Mouse (Mus musculus): Measurements from ENCODE around the gene Ubtd1.

The Ubtd1 gene

DNA sequence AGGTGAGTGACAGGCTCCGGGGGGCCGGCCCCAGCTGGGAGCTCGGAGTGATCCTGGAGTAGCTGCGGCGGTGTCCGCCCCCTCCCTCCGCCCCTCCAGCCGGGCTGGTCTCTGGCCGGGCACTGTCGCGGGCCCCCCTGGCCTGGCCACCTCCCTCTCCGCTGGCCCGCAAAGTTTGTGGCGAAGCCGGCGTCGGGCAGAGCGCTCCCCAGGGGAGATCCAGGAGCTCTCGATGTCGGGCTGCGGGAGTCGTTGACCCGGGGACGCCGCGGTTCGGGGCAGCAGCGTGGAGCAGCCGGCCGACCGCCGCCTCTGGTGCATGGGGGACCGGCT lies at the start of gene Ubtd1:
Gene Ubtd1, plus strand, starts transcription at position 169 of the 333 bp plus-strand sequence.
- DNase-seq (ENCODE audit: inconsistent ontology term): no peak

DNA sequence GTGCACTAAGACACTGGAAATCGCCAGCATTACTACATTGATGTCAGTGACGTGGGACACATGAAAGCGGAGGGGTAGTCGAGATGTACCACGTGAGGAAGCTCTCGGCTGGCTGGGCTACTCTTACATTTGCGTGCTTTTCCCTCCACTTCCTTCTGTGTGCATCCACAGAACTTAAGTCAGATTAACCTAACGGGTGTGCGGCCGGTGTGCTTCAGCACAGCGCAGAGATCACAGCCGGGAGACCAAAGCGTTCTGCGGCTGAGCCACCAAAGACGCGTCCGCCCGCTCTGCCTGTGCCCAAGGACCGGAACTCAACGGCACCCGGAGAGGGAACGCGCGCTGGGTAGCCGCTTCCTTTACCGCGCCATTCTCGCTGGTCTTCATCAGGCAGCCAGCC lies 48.9 kb upstream of the Ubtd1 start:
- DNase-seq (ENCODE audit: inconsistent ontology term): no peak

GRCm38 (mm10) chr19:41933179-41934086 lies 48.1 kb upstream of the Ubtd1 start, which contains the start of the genes Exosc1 and Zdhhc16:
Exosc1 (minus strand) TSS chr19:41933423.
Zdhhc16 (plus strand) TSS chr19:41933480.
- peak; percentile 98 for DNase-seq (ENCODE audit: inconsistent ontology term)

- DNase-seq (ENCODE audit: inconsistent ontology term): peak; percentile 7
Measured at GRCm38 (mm10) chr19:41934124-41934523, 47.4 kb upstream of the Ubtd1 start.

GRCm38 (mm10) chr19:41935921-41936320 lies 45.6 kb upstream of the Ubtd1 start:
- DNase-seq (ENCODE audit: inconsistent ontology term): peak; percentile 88

GRCm38 (mm10) chr19:41938539-41938938 lies 43.0 kb upstream of the Ubtd1 start:
- no peak for DNase-seq (ENCODE audit: inconsistent ontology term)

DNA sequence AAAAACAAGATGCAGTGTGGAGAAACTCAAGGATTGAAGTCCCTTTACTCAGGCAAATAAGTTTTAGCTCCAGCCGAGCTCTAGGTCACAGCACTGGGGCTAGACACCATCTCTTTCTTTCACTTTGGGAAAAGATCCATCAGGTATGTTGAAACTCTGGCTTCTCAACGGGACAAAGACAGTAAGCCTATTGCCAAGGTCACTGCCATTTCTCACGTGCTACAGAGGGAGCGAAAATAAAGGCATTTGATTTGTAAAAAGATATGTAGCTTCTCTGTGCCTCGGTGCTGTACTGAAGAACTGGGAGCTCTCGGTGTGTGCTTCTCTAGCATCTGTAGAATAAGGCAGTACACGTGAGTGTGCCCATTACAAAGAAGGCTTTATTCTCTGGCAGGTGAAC lies 37.7 kb upstream of the Ubtd1 start:
- no peak for DNase-seq (ENCODE audit: inconsistent ontology term)

DNA sequence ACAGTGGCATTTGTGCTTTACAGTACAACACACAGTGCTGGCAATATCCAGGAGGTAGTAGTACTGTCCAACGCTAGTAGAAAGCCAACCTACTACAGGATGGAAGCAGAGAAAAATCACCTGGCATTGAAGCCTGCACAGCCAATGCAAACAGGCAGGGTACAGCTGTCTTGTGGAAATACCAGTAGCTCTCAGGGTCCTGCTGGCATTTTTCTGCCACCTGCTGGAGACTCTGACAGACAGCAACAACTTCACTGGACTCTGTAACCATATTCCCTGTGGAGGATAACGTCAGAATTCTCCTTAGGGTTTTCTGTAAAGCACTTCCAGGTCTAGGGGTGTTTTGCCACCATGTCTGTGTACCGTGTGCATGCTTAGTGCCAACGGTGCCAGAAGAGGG lies 29.3 kb upstream of the Ubtd1 start:
- DNase-seq (ENCODE audit: inconsistent ontology term): no peak

GRCm38 (mm10) chr19:41953574-41953973 lies 28.0 kb upstream of the Ubtd1 start:
- no peak for DNase-seq (ENCODE audit: inconsistent ontology term)

DNA sequence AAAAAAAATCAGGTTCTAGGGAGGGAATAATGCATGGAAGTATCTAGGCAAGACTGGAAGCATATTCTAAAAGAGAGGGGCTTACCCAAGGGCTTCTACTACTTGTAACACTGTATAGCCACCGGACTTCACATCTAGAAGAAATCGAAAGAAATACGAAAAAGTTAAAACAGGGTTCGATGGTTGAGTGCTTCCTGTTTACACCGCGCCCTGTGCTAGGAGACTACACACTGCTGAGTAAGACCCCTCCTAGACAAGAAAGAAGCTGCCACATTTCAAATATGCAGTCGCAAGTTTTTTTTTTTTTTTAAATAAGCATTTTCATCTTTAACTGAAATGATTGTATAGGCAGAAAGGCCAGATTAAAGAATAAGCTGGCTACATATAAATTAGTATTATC lies 11.9 kb upstream of the Ubtd1 start:
- DNase-seq (ENCODE audit: inconsistent ontology term): no peak

DNA sequence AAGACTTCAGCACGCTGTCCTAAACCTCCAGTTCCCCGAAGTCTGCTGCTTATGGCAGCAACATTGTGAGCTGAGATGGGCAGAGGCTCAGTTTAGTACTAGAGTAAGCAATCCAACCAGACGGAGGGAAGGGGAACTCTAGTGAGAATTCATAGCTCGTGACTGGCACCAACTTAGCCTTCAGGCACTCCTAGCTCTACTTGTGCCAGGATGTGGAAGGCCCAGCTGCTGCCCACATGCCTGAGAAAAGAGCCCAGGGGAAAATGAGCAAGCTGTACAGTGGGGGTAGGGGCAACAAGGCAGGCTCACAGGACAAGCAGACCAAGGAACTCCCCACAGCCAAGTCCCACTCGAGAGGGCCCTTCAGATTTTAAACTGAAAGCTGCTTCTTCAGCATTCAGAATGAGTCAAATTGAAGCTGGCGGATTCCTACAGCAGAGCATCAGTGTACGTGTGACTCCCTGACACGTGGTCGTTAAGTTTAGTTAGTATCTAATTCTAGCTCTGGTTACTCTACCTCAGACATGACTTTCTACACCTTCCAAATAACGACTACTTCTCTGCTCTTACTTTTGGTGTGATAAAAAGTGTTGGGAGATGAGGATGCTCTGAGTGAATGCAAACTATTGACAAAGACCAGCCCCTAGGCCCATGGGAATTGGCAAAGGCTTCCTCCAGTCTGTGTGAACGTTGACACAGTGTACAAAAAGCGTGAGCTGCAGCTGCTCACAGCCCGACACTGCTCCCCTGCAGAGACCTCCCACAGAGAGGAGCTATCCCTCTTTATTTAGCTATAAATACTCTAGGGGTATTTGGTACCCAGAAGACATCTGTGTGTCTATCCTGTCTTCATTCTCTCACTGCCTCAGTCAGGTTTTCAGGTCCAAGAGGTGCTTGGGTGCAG lies 7.4 kb upstream of the Ubtd1 start:
- peak; percentile 45 for DNase-seq (ENCODE audit: inconsistent ontology term)

DNA sequence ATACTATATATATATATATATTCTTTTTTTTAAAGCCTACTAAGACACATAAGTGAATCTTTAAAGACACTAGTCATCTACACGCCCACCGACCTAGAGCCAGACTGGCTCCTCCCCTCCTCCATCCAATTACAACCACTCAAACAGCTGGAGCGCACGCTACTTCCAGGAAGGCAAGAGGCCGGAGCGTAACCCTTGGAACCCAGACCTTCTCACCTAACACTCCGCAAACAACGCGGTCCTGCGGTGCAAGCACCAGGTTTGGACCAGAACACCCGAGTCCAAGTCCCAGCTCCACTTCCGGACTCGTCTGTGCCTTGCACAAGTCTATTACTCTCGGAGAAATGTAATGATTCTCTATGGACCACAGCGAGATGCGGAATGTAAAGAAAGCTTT lies 1.1 kb upstream of the Ubtd1 start:
- no peak for DNase-seq (ENCODE audit: inconsistent ontology term)

GRCm38 (mm10) chr19:41980819-41981594 lies 556 bp upstream of the Ubtd1 start, which contains the start of gene Mms19:
Mms19 (minus strand) TSS chr19:41981157.
- DNase-seq (ENCODE audit: inconsistent ontology term): peak; percentile 100

DNA sequence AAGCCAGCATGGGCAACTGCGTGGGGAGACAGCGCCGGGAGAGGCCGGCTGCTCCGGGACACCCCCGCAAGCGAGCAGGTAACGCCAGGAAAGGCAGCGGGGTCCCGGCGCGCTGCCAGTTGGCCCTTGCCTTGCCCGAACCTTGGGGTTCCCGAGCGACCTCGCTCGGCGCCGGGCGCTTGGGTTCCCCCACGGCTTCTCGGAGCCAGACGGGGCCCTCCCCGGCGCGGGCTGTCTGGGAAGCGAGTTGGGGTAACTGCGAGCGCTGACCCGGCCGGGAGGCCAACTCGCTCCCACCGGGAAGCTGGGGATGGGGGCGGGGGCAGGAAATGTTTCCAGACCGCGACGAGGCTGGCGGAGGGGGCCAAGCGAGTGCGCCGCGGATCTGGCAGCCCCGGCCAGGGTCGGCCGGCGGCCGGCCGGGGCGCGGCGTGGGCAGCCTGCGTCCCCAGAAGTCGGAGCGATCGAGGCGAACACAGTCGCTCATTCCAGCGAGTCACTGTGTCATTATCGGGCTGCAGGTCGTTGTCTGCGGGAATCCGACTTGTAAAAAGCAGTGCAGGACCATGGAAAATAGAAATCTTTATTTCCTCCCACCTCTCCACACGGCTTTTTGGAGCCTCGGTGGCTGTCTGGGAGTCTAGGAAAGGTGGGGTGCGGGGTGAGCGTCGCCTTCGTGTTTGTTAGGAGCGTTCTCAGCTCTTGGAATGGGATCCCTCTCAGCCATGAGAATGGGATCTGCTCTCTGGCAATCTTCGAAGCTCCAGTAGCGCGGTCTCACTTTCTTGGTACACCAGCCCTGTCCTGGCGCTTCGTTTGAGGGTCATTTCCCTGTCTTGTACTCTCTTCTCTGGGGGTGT lies 598 bp downstream of the Ubtd1 start:
- DNase-seq (ENCODE audit: inconsistent ontology term): peak; percentile 65

DNA sequence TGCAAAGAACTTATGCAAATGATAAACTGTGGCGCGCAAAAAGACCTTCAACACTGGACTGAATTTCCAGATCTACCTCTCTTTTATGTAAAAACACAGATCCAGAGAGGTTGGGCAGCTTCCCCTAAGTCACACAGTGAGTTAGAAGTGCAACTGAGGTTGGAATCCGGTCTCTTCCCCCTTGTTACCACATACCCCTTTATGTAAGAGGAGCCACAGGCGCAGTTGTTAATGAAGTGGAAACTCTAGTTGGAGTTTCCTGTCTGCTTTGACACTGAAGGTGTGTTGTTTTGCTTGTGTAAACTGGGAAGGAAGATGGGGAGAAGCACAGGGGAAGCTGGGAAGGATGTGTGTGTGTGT lies 1.2 kb downstream of the Ubtd1 start:
- peak; percentile 50 for DNase-seq (ENCODE audit: inconsistent ontology term)

DNA sequence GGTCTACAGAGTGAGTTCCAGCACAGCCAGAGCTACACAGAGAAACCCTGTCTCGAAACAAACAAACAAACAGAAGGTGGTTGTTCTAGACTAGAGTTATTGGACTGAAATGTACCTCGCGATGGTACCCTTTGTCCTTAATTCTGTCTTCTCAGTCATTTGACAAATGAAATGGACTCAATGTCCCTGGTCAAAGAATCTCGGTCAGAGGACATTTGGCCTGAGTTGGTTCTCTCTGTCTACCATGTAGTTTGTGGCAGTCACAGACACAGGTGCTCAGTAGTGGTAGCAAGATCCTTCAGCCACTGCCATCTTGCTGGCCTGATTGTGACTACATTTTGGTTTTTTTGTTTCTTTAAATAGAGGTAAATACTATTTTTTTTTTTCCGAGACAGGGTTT lies 4.4 kb downstream of the Ubtd1 start:
- no peak for DNase-seq (ENCODE audit: inconsistent ontology term)

DNA sequence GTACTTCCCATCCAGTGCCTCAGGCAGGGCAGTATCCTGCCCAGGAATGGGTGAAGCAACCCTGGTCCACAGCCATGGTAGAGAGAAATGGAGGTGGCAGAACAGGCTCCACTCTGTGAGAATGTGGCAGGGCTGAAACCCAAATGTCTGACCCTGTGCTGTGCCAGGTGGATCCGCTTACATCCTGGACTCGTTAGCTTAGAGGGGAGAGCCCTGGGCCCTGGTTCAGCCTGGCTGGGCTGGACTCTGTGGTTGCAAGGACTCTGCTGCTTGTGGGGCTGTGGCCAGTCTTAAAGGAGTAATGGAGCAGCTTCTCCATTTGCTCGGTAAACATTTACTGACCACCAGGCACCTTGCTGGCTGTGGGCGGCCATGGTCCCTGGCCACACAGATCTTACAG lies 5.6 kb downstream of the Ubtd1 start:
- DNase-seq (ENCODE audit: inconsistent ontology term): no peak

DNA sequence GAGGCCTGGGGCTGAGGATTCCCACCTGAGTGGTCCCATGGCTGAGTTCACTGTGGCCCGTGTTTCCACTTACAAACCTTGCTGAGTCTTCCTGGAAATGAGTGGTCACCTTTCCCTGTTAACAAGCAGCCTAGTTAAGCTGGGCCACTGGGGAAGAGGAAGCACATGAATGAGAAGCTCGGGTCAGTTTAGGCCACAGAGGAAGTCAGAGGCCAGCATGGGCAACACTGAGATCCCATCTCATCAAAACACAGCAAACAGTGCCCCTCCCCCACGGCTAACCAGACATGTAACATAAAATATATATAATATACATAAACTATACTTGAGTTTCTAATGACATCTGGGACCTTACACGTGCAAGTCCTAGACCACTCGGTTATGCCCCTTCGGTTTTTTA lies 8.2 kb downstream of the Ubtd1 start:
- no peak for DNase-seq (ENCODE audit: inconsistent ontology term)

GRCm38 (mm10) chr19:41991926-41992477 lies 10.4 kb downstream of the Ubtd1 start:
- DNase-seq (ENCODE audit: inconsistent ontology term): no peak

DNA sequence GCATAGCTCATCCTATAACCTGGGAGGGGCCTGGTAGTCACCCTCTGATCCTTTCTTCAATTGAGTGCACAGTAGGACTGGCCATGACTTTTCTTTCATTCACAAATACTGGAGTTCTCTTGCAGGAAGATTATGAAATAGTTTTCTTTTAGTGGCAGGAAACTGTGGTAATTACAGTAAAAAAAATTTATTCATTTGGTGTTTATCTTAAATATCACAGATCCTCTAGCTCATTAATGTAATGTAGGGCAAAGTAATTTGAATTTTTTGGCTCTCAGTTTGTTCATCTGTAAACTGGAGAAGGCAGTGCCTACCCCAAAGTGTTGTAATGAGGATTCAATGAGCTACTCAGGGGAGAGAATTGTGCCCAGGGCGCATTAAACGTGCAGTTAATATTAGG lies 11.4 kb downstream of the Ubtd1 start:
- DNase-seq (ENCODE audit: inconsistent ontology term): peak; percentile 76

DNA sequence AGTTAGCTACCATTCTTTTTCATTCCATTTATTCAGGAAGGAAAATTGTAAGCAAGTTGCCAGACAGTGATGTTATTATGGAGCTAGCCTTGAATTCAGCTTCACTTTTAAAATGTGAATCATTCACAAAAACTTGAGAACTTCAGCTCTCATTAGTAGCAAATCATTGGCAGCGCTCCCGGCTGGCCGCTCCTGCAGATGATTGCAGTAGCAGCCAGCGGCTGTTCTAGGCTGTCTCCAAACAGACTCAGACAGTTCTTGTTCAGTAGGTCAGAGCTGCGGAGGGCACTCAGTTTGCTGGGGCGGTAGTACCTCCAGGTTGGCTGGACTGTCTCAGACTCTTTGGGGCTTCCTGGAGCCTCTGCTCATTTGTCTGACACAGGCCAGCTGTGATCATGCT lies 11.9 kb downstream of the Ubtd1 start:
- peak; percentile 92 for DNase-seq (ENCODE audit: inconsistent ontology term)

All from Muller cell, postnatal 12 days (primary cell).